Mouse (Mus musculus): Measurements from ENCODE around the gene Ankrd33b. TPM values are rescaled to one million over a fixed set of nuclear protein-coding genes. Genes with fewer than 3 reads are reported as not detected.
A peak's percentile ranks its signal among the peaks of the same experiment; 100 is the strongest.

The Ankrd33b gene
- polyA plus RNA-seq, 1 experiment from 2014 or later = 0.20 TPM

DNA sequence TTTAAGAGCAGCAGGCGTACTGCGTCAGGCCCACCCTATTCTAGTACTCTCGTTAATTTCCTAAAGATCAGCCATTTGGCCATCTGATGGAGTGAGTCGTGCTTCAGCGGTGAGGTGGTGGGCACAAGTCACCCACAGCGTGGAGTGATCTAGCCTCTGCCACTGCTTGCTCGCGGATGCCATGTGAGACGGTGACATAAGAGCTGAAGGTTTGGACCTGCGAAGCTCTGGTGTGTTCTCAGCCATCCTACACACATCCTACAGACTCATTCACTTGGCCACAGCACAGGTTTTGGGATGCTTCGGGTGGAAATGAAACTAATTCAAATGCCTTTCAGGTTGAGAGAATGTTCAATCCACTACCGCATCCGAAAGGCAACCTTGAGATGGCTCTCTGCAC is 31.2 kb upstream of the Ankrd33b start:
- Histone ChIP-seq H3K4me2 (no peak overlapping the region), H3K4me1 (replicated peaks) (no peaks in the 10 kb centered on the region), H3K9me3 (no peaks in the 10 kb centered on the region), H3K36me3 (no peaks in the 10 kb centered on the region), H3K27me3 (no peaks in the 10 kb centered on the region), H3K4me3 (replicated peaks) (no peak overlapping the region), H3K9ac (replicated peaks) (no peak overlapping the region), H3K27ac (no peak overlapping the region)
- 90% methylated on average over 13 of the region's 13 CpGs for WGBS
- no peak for ATAC-seq (ENCODE audit: insufficient number of reproducible peaks, insufficient read depth, low FRiP score, low TSS enrichment, low read depth)

DNA sequence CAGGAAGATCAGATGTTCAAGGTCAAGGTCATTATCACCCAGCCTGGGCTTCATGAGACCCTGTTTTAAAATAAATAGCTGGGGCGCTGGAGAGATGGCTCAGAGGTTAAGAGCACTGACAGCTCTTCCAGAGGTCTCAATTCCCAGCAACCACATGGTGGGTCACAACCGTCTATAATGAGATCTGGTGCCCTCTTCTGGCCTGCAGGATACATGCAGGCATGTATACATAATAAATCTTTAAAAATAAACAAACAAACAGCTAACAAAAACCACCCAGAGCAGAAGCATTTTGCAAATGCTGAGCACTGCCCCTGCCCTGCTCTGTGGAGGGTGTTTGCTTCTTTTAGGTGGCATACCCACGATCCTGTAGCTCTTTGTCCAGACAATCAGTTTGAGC is 29.9 kb upstream of the Ankrd33b start:
- Histone ChIP-seq H3K36me3 (no peaks in the 10 kb centered on the region), H3K27ac (no peak overlapping the region), H3K4me2 (no peak overlapping the region), H3K9ac (replicated peaks) (no peak overlapping the region), H3K4me3 (replicated peaks) (no peak overlapping the region), H3K4me1 (replicated peaks) (no peaks in the 10 kb centered on the region), H3K27me3 (no peaks in the 10 kb centered on the region), H3K9me3 (no peaks in the 10 kb centered on the region)
- no peak for ATAC-seq (ENCODE audit: insufficient number of reproducible peaks, insufficient read depth, low FRiP score, low TSS enrichment, low read depth)
- WGBS = 64% methylated on average over 3 of the region's 3 CpGs

DNA sequence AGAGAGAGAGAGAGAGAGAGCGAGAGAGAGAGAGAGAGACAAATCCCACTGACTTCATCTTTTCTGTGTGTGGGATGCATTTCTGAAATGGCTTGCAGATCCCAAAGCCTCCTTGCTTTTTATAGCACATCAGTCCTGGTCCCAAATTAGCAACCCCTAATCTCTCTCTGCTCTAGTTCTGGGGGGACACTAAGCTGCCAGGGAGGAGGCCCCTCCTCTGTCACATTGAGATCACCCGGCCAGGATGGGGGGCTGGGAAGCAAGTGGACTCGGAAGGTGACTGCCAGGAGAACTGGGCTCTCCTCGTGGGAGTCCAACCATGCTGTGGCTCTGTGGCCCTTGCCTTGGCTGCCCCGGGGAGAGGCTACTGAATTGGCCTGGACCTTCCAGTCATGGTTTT is 29.2 kb upstream of the Ankrd33b start:
- no peak for ATAC-seq (ENCODE audit: insufficient number of reproducible peaks, insufficient read depth, low FRiP score, low TSS enrichment, low read depth)
- Histone ChIP-seq H3K4me3 (replicated peaks) (no peak overlapping the region), H3K27me3 (no peaks in the 10 kb centered on the region), H3K4me1 (replicated peaks) (no peaks in the 10 kb centered on the region), H3K9ac (replicated peaks) (no peak overlapping the region), H3K4me2 (no peak overlapping the region), H3K27ac (no peak overlapping the region), H3K36me3 (no peaks in the 10 kb centered on the region), H3K9me3 (no peaks in the 10 kb centered on the region)
- 65% methylated on average over 5 of the region's 5 CpGs for WGBS

DNA sequence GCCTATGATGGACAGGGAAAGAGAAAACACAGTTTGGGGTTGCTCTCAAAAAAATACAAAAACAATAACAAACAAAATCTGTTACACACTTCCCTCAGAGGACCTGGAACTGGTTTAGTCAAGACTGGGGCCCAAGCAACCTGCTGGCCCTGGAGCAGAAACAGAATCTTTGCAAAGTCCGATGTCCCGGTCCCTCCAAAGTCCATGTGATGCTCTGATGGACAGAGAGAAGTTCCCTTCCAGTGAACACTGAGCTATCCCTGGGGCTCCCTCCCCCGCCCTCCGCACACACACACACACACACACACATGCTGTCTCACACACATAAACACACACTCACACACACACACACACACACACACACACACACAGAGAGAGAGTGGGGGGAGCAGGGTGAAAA is 28.5 kb upstream of the Ankrd33b start:
- Histone ChIP-seq H3K9me3 (no peaks in the 10 kb centered on the region), H3K4me1 (replicated peaks) (no peaks in the 10 kb centered on the region), H3K9ac (replicated peaks) (no peak overlapping the region), H3K4me3 (replicated peaks) (no peak overlapping the region), H3K27ac (no peak overlapping the region), H3K27me3 (no peaks in the 10 kb centered on the region), H3K4me2 (no peak overlapping the region), H3K36me3 (no peaks in the 10 kb centered on the region)
- ATAC-seq (ENCODE audit: insufficient number of reproducible peaks, insufficient read depth, low FRiP score, low TSS enrichment, low read depth) = no peak
- 86% methylated on average over 4 of the region's 4 CpGs for WGBS

DNA sequence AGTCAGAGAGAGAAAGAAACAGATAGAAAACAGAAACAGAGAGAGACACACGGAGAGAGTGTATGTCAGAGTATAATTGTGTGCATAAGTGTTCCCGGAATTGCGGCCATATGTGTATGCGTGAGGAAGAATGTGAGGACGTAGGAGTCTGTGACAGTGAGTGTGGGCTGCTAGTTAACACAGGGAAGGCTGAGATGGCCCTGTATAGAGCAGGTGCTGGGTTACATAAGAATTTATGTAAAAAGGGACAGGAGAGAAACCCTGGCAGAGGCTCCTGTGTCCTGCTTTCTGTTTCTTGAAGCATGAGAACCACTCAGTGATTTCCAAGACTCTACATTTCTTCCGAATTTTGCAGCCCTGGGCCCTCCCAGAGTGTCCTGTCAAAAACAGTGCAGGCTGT is 25.9 kb upstream of the Ankrd33b start:
- Histone ChIP-seq H3K9ac (replicated peaks) (no peak overlapping the region), H3K36me3 (no peaks in the 10 kb centered on the region), H3K9me3 (no peaks in the 10 kb centered on the region), H3K27me3 (no peaks in the 10 kb centered on the region), H3K4me1 (replicated peaks) (no peaks in the 10 kb centered on the region), H3K27ac (no peak overlapping the region), H3K4me2 (no peak overlapping the region), H3K4me3 (replicated peaks) (no peak overlapping the region)
- 83% methylated on average over 6 of the region's 6 CpGs for WGBS
- ATAC-seq (ENCODE audit: insufficient number of reproducible peaks, insufficient read depth, low FRiP score, low TSS enrichment, low read depth) = no peak

DNA sequence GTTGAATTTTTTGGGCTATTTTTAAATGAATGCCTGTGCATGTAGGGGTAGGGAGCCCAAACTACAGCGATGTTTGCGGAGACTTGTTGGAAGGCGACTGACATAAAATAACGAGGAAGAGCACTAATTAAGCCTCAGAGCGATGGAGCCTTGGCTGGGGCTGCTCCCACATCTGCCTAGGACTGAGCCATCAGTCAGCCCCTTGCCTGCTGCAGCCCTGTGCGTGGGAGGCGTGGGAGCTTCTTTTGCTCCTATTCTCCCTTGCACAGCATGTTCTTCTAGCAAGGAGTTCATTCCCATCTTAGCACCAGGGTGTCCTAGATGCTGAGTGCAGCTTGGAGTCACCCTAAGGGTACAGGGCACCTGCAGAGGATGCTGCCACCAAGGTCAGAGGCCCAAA is 25.2 kb upstream of the Ankrd33b start:
- ATAC-seq (ENCODE audit: insufficient number of reproducible peaks, insufficient read depth, low FRiP score, low TSS enrichment, low read depth) = no peak
- Histone ChIP-seq H3K4me1 (replicated peaks) (no peaks in the 10 kb centered on the region), H3K9ac (replicated peaks) (no peak overlapping the region), H3K4me2 (no peak overlapping the region), H3K27me3 (no peaks in the 10 kb centered on the region), H3K36me3 (no peaks in the 10 kb centered on the region), H3K4me3 (replicated peaks) (no peak overlapping the region), H3K9me3 (no peaks in the 10 kb centered on the region), H3K27ac (no peak overlapping the region)
- 76% methylated on average over 7 of the region's 7 CpGs for WGBS

DNA sequence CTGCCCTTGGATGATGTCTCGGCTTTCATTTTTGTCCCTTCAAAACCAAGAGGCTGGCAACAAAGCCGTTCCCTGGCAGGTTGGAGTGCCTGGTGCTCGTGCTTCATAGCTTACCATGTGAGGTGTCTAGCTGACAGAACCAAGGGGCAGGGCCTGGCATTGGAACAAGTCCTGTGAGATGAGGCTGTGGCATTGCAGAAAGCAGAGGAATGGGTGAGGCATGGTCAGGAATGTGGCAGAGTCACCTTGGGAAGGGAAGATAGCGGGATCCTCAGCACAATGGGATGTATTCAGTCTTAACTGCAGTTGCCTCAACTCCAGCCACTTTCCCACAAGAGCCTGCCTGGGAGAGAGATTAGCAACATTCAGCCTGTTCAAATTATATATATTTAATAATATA is 24.6 kb upstream of the Ankrd33b start:
- Histone ChIP-seq H3K36me3 (no peaks in the 10 kb centered on the region), H3K4me1 (replicated peaks) (no peaks in the 10 kb centered on the region), H3K27ac (no peak overlapping the region), H3K27me3 (no peaks in the 10 kb centered on the region), H3K9ac (replicated peaks) (no peak overlapping the region), H3K4me3 (replicated peaks) (no peak overlapping the region), H3K4me2 (no peak overlapping the region), H3K9me3 (peaks cover 3% of the 10 kb centered on the region; the same call in 1 of the 2 replicates)
- no peak for ATAC-seq (ENCODE audit: insufficient number of reproducible peaks, insufficient read depth, low FRiP score, low TSS enrichment, low read depth)
- WGBS = 87% methylated on average over 4 of the region's 4 CpGs

DNA sequence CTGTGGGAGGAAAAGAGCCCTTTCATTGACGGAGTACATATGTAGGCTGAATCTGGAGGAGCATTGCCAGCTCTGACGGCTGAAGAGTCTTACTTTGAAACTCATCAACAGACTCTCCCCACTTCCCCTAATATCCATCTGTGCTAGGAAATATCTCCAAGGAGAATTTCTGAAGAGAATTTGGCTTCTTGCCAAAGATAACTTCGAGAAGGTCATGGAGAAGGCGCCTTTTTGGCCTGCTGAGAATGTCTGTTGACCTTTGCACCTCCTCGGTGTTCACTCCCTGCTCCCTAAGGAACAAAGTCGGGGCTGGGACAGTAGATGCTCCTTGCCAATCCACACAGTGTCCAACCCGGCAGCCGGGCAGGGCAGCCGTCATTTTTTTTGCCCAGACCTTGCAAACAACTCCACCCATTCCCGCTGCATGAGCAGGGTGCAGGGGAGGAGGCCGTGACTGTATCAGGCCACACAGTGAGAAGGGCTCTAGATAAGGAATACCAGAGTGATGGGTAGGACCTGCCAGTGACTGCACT is 14.5 kb upstream of the Ankrd33b start:
- Histone ChIP-seq H3K4me3 (replicated peaks) (no peak overlapping the region), H3K4me2 (no peak overlapping the region), H3K27me3 (no peaks in the 10 kb centered on the region), H3K27ac (no peak overlapping the region), H3K9ac (replicated peaks) (no peak overlapping the region), H3K4me1 (replicated peaks) (no peaks in the 10 kb centered on the region), H3K36me3 (no peaks in the 10 kb centered on the region), H3K9me3 (0 out of 2 replicates have a peak, but pooled peaks cover 6% of the 10 kb centered on the region)
- ATAC-seq (ENCODE audit: insufficient number of reproducible peaks, insufficient read depth, low FRiP score, low TSS enrichment, low read depth) = no peak
- WGBS = 71% methylated on average over 11 of the region's 11 CpGs

DNA sequence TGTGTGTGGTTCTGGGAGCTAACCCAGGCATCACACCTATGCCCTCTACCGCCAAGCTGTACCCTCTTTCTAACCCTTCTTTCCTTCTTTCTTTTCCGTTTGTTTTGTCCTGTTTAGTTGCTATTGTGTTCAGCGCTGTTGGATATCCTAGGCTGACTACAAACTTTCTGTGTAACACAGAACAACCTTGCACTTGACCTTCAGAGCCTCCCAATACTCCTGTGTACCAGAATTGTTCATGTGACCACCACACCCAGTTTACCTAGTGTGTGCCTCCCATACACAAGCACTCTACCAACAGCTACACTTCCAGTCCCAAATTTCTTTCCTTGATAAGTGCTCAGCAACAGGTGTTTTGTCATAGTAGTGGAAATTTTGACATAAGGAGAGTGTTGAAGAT is 11.9 kb upstream of the Ankrd33b start:
- H3K4me2 ChIP-seq = no peak overlapping the region
- no peak overlapping the region for H3K4me3 ChIP-seq (replicated peaks)
- H3K4me1 ChIP-seq (replicated peaks) = 0 out of 2 replicates have a peak, but pooled peaks cover 2% of the 10 kb centered on the region
- no peak for ATAC-seq (ENCODE audit: insufficient number of reproducible peaks, insufficient read depth, low FRiP score, low TSS enrichment, low read depth)
- no peaks in the 10 kb centered on the region for H3K27me3 ChIP-seq
- H3K27ac ChIP-seq = no peak overlapping the region
- H3K9ac ChIP-seq (replicated peaks) = no peak overlapping the region
- WGBS = 91% methylated on average over 3 of the region's 3 CpGs
- no peaks in the 10 kb centered on the region for H3K9me3 ChIP-seq
- H3K36me3 ChIP-seq = no peaks in the 10 kb centered on the region

DNA sequence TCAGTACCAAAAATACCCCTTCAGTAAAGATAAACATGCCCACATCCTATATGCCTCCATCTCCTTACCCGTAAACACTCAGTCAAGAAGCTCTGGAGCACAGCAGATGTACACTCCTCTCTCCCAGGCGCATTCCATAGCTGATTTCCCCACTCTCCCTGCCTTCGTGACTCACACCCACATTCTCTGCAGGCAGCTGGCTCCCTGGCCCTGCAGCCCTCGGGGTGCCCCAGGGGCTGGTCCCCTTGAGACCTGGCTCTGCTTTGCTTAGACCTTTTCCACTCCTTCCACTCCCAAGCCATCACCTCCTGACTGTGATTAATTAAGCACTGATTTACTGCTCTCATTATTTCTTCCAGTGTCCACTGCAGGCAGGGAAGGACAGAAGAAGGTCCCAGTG is 7.7 kb upstream of the Ankrd33b start:
- H3K9me3 ChIP-seq = peaks cover 3% of the 10 kb centered on the region; the same call in 1 of the 2 replicates
- H3K4me1 ChIP-seq (replicated peaks) = 0 out of 2 replicates have a peak, but pooled peaks cover 2% of the 10 kb centered on the region
- 23% methylated on average over 4 of the region's 4 CpGs for WGBS

DNA sequence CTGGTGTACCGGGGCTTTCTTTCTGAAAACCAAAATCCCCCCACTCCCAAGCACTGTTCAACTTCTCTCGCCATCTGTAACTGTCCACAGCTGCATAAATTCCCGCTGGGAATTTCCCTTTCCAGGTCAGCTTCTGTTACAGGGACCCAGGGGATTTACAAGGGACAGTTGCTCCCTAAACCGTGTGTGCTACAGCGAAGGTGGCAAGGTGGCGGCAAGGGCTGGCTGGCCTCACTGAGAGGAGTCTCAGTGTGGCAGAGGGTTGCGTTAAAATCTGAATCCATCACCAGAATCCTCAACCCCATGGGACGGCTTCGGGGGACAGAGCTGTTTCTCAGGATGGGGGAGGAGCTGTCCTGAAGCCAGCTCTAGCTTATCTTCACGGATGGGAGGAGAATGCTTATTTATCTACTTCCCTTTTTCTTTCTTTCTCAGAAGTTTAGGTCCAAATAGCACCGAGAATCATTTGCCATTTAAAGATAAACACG is 1.6 kb upstream of the Ankrd33b start:
- H3K9ac ChIP-seq (replicated peaks) = no peak overlapping the region
- ATAC-seq (ENCODE audit: insufficient number of reproducible peaks, insufficient read depth, low FRiP score, low TSS enrichment, low read depth) = no peak
- WGBS = 9% methylated on average over 12 of the region's 12 CpGs

More for the DNA sequence above, 7.7 kb upstream of the Ankrd33b start:
- Histone ChIP-seq H3K4me3 (replicated peaks) (no peak overlapping the region), H3K4me2 (no peak overlapping the region), H3K27ac (no peak overlapping the region), H3K36me3 (no peaks in the 10 kb centered on the region), H3K9ac (replicated peaks) (no peak overlapping the region), H3K27me3 (peaks cover 11% of the 10 kb centered on the region; the same call in 1 of the 2 replicates)
- no peak for ATAC-seq (ENCODE audit: insufficient number of reproducible peaks, insufficient read depth, low FRiP score, low TSS enrichment, low read depth)

DNA sequence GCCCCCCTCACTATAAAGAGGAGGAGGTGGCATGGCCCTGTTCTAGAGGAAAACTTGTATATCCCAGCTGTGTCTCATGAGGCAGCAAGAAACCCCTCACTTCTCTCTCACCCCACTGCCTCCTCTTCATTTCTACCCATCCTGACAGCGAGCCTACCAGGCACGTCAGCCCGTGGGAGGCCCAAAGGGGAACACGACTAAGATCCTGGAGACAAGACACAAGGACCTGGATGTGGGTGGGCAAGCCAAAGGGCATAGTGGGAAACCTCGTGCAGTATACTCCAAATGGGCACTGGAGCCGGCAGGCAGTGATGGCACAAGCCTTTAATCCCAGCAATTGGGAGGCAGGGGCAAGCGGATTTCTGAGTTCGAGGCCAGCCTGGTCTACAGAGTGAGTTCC is 1.0 kb upstream of the Ankrd33b start:
- Histone ChIP-seq H3K27me3 (peaks cover 75% of the 10 kb centered on the region), H3K4me2 (no peak overlapping the region), H3K27ac (no peak overlapping the region), H3K36me3 (no peaks in the 10 kb centered on the region), H3K9ac (replicated peaks) (no peak overlapping the region), H3K4me1 (replicated peaks) (peaks cover 35% of the 10 kb centered on the region), H3K9me3 (peaks cover 3% of the 10 kb centered on the region; the same call in 1 of the 2 replicates), H3K4me3 (replicated peaks) (peak overlapping the region; percentile 68; the same call in 1 of the 2 replicates)
- WGBS = 14% methylated on average over 8 of the region's 8 CpGs
- ATAC-seq (ENCODE audit: insufficient number of reproducible peaks, insufficient read depth, low FRiP score, low TSS enrichment, low read depth) = no peak

More for the DNA sequence above, 1.6 kb upstream of the Ankrd33b start:
- Histone ChIP-seq H3K27ac (no peak overlapping the region), H3K27me3 (peaks cover 69% of the 10 kb centered on the region), H3K9me3 (peaks cover 3% of the 10 kb centered on the region; the same call in 1 of the 2 replicates), H3K4me2 (no peak overlapping the region), H3K4me3 (replicated peaks) (no peak overlapping the region), H3K4me1 (replicated peaks) (peaks cover 35% of the 10 kb centered on the region), H3K36me3 (no peaks in the 10 kb centered on the region)

Measured in limb, embryonic 12.5 days (tissue).